Mouse (Mus musculus): Measurements from ENCODE around the gene Nt5c3. TPM values are rescaled to one million over a fixed set of nuclear protein-coding genes. Genes with fewer than 3 reads are reported as not detected.
A peak's percentile ranks its signal among the peaks of the same experiment; 100 is the strongest.

Gene Nt5c3
- polyA plus RNA-seq, 1 experiment = 54.6 TPM

- TF ChIP-seq CTCF (IDR thresholded peaks at IDR 0.05; ENCODE audit: extremely low read depth, insufficient read depth, low read length) = no peak
- H3K4me1 ChIP-seq (ENCODE audit: control insufficient read depth, insufficient read depth, low read length) = peaks cover 7% of the 10 kb centered on the region; the same call in 1 of the 2 replicates
- H3K27ac ChIP-seq (ENCODE audit: insufficient read depth, low read length) = no peak overlapping the region
Measured at GRCm38 (mm10) chr6:56906121-56906846, 17.4 kb downstream of the Nt5c3 start.

GRCm38 (mm10) chr6:56905486-56905885 is 18.2 kb downstream of the Nt5c3 start:
- H3K4me1 ChIP-seq (ENCODE audit: control insufficient read depth, insufficient read depth, low read length) = peaks cover 8% of the 10 kb centered on the region; the same call in 1 of the 2 replicates
- H3K4me3 ChIP-seq (ENCODE audit: insufficient read depth, low read length) = no peak overlapping the region
- no peak for TF ChIP-seq POLR2A (IDR thresholded peaks at IDR 0.05; ENCODE audit: extremely low read depth, insufficient read depth, low read length)
- no peak for TF ChIP-seq CTCF (IDR thresholded peaks at IDR 0.05; ENCODE audit: extremely low read depth, insufficient read depth, low read length)
- H3K27ac ChIP-seq (ENCODE audit: insufficient read depth, low read length) = no peak overlapping the region

More at GRCm38 (mm10) chr6:56906121-56906846, 17.4 kb downstream of the Nt5c3 start:
- H3K4me3 ChIP-seq (ENCODE audit: insufficient read depth, low read length) = no peak overlapping the region

- H3K4me3 ChIP-seq (ENCODE audit: insufficient read depth, low read length) = no peak overlapping the region
- peaks cover 8% of the 10 kb centered on the region; the same call in 1 of the 2 replicates for H3K4me1 ChIP-seq (ENCODE audit: control insufficient read depth, insufficient read depth, low read length)
- TF ChIP-seq CTCF (IDR thresholded peaks at IDR 0.05; ENCODE audit: extremely low read depth, insufficient read depth, low read length) (no peak), POLR2A (IDR thresholded peaks at IDR 0.05; ENCODE audit: extremely low read depth, insufficient read depth, low read length) (no peak)
- H3K27ac ChIP-seq (ENCODE audit: insufficient read depth, low read length) = no peak overlapping the region
Measured at GRCm38 (mm10) chr6:56904982-56905381, 18.8 kb downstream of the Nt5c3 start.

GRCm38 (mm10) chr6:56904330-56904729 is 19.4 kb downstream of the Nt5c3 start:
- no peak for TF ChIP-seq CTCF (IDR thresholded peaks at IDR 0.05; ENCODE audit: extremely low read depth, insufficient read depth, low read length)
- TF ChIP-seq POLR2A (IDR thresholded peaks at IDR 0.05; ENCODE audit: extremely low read depth, insufficient read depth, low read length) = no peak
- no peak overlapping the region for H3K27ac ChIP-seq (ENCODE audit: insufficient read depth, low read length)
- no peak overlapping the region for H3K4me3 ChIP-seq (ENCODE audit: insufficient read depth, low read length)
- H3K4me1 ChIP-seq (ENCODE audit: control insufficient read depth, insufficient read depth, low read length) = peaks cover 8% of the 10 kb centered on the region; the same call in 1 of the 2 replicates

GRCm38 (mm10) chr6:56903831-56904230 is 19.9 kb downstream of the Nt5c3 start:
- TF ChIP-seq POLR2A (IDR thresholded peaks at IDR 0.05; ENCODE audit: extremely low read depth, insufficient read depth, low read length) (no peak), CTCF (IDR thresholded peaks at IDR 0.05; ENCODE audit: extremely low read depth, insufficient read depth, low read length) (no peak)
- H3K4me1 ChIP-seq (ENCODE audit: control insufficient read depth, insufficient read depth, low read length) = peaks cover 8% of the 10 kb centered on the region; the same call in 1 of the 2 replicates
- H3K4me3 ChIP-seq (ENCODE audit: insufficient read depth, low read length) = no peak overlapping the region
- H3K27ac ChIP-seq (ENCODE audit: insufficient read depth, low read length) = peak overlapping the region; percentile 45; the same call in 1 of the 2 replicates

GRCm38 (mm10) chr6:56902606-56903520 is 20.9 kb downstream of the Nt5c3 start:
- TF ChIP-seq POLR2A (IDR thresholded peaks at IDR 0.05; ENCODE audit: extremely low read depth, insufficient read depth, low read length) (no peak), CTCF (IDR thresholded peaks at IDR 0.05; ENCODE audit: extremely low read depth, insufficient read depth, low read length) (no peak)
- Histone ChIP-seq H3K4me1 (ENCODE audit: control insufficient read depth, insufficient read depth, low read length) (peaks cover 8% of the 10 kb centered on the region; the same call in 1 of the 2 replicates), H3K4me3 (ENCODE audit: insufficient read depth, low read length) (no peak overlapping the region)

GRCm38 (mm10) chr6:56901824-56902386 is 21.8 kb downstream of the Nt5c3 start:
- no peak for TF ChIP-seq CTCF (IDR thresholded peaks at IDR 0.05; ENCODE audit: extremely low read depth, insufficient read depth, low read length)
- peak; percentile 42 for TF ChIP-seq POLR2A (IDR thresholded peaks at IDR 0.05; ENCODE audit: extremely low read depth, insufficient read depth, low read length)
- H3K27ac ChIP-seq (ENCODE audit: insufficient read depth, low read length) = no peak overlapping the region
- H3K4me3 ChIP-seq (ENCODE audit: insufficient read depth, low read length) = peak overlapping the region; percentile 27
- peaks cover 8% of the 10 kb centered on the region; the same call in 1 of the 2 replicates for H3K4me1 ChIP-seq (ENCODE audit: control insufficient read depth, insufficient read depth, low read length)

More at GRCm38 (mm10) chr6:56902606-56903520, 20.9 kb downstream of the Nt5c3 start:
- H3K27ac ChIP-seq (ENCODE audit: insufficient read depth, low read length) = no peak overlapping the region

- H3K27ac ChIP-seq (ENCODE audit: insufficient read depth, low read length) = no peak overlapping the region
- H3K4me3 ChIP-seq (ENCODE audit: insufficient read depth, low read length) = peak overlapping the region; percentile 27; the same call in 1 of the 2 replicates
- no peak for TF ChIP-seq CTCF (IDR thresholded peaks at IDR 0.05; ENCODE audit: extremely low read depth, insufficient read depth, low read length)
- no peak for TF ChIP-seq POLR2A (IDR thresholded peaks at IDR 0.05; ENCODE audit: extremely low read depth, insufficient read depth, low read length)
- peaks cover 8% of the 10 kb centered on the region; the same call in 1 of the 2 replicates for H3K4me1 ChIP-seq (ENCODE audit: control insufficient read depth, insufficient read depth, low read length)
Measured at GRCm38 (mm10) chr6:56901336-56901735, 22.4 kb downstream of the Nt5c3 start.

GRCm38 (mm10) chr6:56899601-56900000 is 24.1 kb downstream of the Nt5c3 start:
- Histone ChIP-seq H3K27ac (ENCODE audit: insufficient read depth, low read length) (no peak overlapping the region), H3K4me1 (ENCODE audit: control insufficient read depth, insufficient read depth, low read length) (peaks cover 7% of the 10 kb centered on the region; the same call in 1 of the 2 replicates), H3K4me3 (ENCODE audit: insufficient read depth, low read length) (no peak overlapping the region)
- TF ChIP-seq CTCF (IDR thresholded peaks at IDR 0.05; ENCODE audit: extremely low read depth, insufficient read depth, low read length) = no peak
- no peak for TF ChIP-seq POLR2A (IDR thresholded peaks at IDR 0.05; ENCODE audit: extremely low read depth, insufficient read depth, low read length)

All from cortical plate, adult 2 months (tissue).